Mouse (Mus musculus) limb, embryonic 15.5 days (tissue): ENCODE results near the gene Nop16. TPM values are rescaled to one million over a fixed set of nuclear protein-coding genes. Genes with fewer than 3 reads are reported as not detected.

Experiments used
- ATAC-seq: fragments of 200-750 bp; cut with Nextera tagmentation; 2 replicates; pipeline ENCODE4 v1.8.0; 2017; ENCODE audit warnings: low read depth, moderate TSS enrichment; ENCODE audit not compliant: insufficient number of reproducible peaks, low FRiP score, low TSS enrichment
- H3K27ac ChIP-seq: fragments of 300-500 bp; sonication (generic); 2 replicates; pipeline ENCODE4 v1.5.1; 2015; ENCODE audit warnings: moderate library complexity, mild to moderate bottlenecking, inconsistent platforms
- H3K27me3 ChIP-seq: fragments of 300-500 bp; sonication (generic); 2 replicates; pipeline ENCODE4 v1.6.1; 2015; ENCODE audit warnings: inconsistent platforms
- H3K36me3 ChIP-seq: fragments of 300-500 bp; sonication (generic); 2 replicates; pipeline ENCODE4 v1.6.1; 2015; ENCODE audit warnings: inconsistent platforms
- H3K4me1 ChIP-seq: fragments of 300-500 bp; sonication (generic); 2 replicates; pipeline ENCODE4 v1.6.1; 2015; ENCODE audit warnings: inconsistent platforms
- H3K4me2 ChIP-seq: fragments of 300-500 bp; sonication (generic); 2 replicates; pipeline ENCODE4 v1.6.1; 2015; ENCODE audit warnings: mild to moderate bottlenecking, inconsistent platforms
- H3K4me3 ChIP-seq: fragments of 300-500 bp; sonication (generic); 2 replicates; pipeline ENCODE4 v1.5.1; 2015; ENCODE audit warnings: mild to moderate bottlenecking, inconsistent platforms
- H3K9ac ChIP-seq: fragments of 300-500 bp; sonication (generic); 2 replicates; pipeline ENCODE4 v1.6.1; 2015; ENCODE audit warnings: inconsistent platforms
- H3K9me3 ChIP-seq: fragments of 300-500 bp; sonication (generic); 2 replicates; pipeline ENCODE4 v1.6.1; 2016; ENCODE audit warnings: inconsistent platforms
- WGBS: fragments of 180-500 bp; shearing (Covaris S2); methylation state at CpG from one replicate; pipeline ENCODE4 v1.1.7; 2015; 5-methylcytosine and 5-hydroxymethylcytosine counted together
- microRNA-seq: library from miRNA; unstranded; fragments of <30 nt; microRNA quantifications from one replicate; pipeline ENCODE4, GENCODE M21; 2016
- polyA plus RNA-seq: library from polyadenylated mRNA; unstranded; fragments of >200 nt; fragmentation: Nextera tagmentation; extraction: Ambion mirVana; gene quantifications from 2 replicates; pipeline ENCODE4 v1.2.1, GENCODE M21; 2015

Nop16 gene
- polyA plus RNA-seq, 1 experiment from 2014 or later = 91.5 TPM

DNA sequence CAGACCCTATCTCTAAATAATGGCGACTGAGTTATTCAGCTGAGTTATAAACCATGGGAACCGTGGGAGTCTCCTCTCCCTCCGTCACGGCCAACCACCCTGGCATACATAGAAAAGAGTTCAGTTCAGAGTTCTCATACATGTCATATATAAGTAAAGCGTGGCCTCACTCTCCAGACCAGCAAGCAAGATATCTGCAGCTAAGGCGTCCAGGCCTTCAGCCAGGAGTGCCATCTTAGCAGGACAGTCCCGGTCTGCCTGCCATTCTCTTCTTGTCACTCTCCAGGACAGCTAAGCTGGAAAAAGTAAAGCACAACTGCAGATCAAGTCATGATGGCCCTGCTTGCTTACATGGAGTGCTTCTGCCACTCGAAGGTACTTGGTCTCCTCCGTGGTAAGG lies 33.7 kb downstream of the Nop16 start:
- no peaks in the 10 kb centered on the region for H3K9me3 ChIP-seq
- no peaks in the 10 kb centered on the region for H3K4me1 ChIP-seq
- H3K36me3 ChIP-seq = peaks cover 94% of the 10 kb centered on the region
- H3K4me2 ChIP-seq = no peak overlapping the region
- no peak overlapping the region for H3K27ac ChIP-seq
- no peak for ATAC-seq
- WGBS = 93% methylated on average over 9 of the region's 9 CpGs
- no peak overlapping the region for H3K9ac ChIP-seq
- H3K4me3 ChIP-seq = no peak overlapping the region
- no peaks in the 10 kb centered on the region for H3K27me3 ChIP-seq

DNA sequence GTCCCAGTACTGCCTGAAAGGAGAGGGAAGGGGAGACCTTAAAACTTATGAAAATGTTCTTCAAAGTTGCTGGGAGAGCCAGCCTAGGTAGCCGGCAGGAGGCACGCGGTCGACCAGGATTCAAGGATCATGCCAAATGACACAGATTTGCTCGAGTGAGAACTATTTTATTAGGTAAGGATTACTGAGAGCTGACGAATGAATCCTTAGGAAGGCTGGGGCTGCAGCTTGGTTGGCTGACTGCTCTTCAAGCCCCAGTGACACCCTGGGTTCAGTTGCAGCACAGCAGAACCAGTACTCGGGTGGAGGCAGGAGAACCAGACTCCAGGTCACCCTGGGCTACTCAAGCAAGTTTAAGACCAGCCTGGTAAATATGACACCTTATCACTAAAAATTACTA lies 41.9 kb downstream of the Nop16 start:
- H3K4me2 ChIP-seq = no peak overlapping the region
- 78% methylated on average over 7 of the region's 7 CpGs for WGBS
- peaks cover 65% of the 10 kb centered on the region for H3K36me3 ChIP-seq
- ATAC-seq = no peak
- no peak overlapping the region for H3K4me3 ChIP-seq
- H3K9me3 ChIP-seq = no peaks in the 10 kb centered on the region
- H3K4me1 ChIP-seq = no peaks in the 10 kb centered on the region
- H3K27me3 ChIP-seq = no peaks in the 10 kb centered on the region
- H3K27ac ChIP-seq = no peak overlapping the region
- no peak overlapping the region for H3K9ac ChIP-seq

Small RNA genes lying within 50 kb of the gene (microRNA-seq; reads per million reads assigned to microRNA genes)
- gene Gm24195 = not detected

Other genes starting within 250 kb of the Nop16 start
- gene Cplx2, start 218.7 kb downstream of the Nop16 start, polyA plus RNA-seq = 3.9 and 4.1 TPM in 2 replicates
- gene Thoc3, start 121.2 kb downstream of the Nop16 start, polyA plus RNA-seq = 99.1 and 107 TPM in 2 replicates
- gene Simc1, start 86.3 kb downstream of the Nop16 start, polyA plus RNA-seq = 10.2 and 12.5 TPM in 2 replicates
- 128 and 133 TPM in 2 replicates for gene 4833439L19Rik, start 24.7 kb downstream of the Nop16 start, polyA plus RNA-seq
- gene Arl10, start 15.1 kb downstream of the Nop16 start, polyA plus RNA-seq = 24.5 and 27.0 TPM in 2 replicates
- gene Higd2a, start 117 bp upstream of the Nop16 start, polyA plus RNA-seq = 148 and 153 TPM in 2 replicates
- 87.6 and 96.9 TPM in 2 replicates for gene Cltb, start 21.3 kb upstream of the Nop16 start, polyA plus RNA-seq
- 81.9 and 84.9 TPM in 2 replicates for gene Faf2, start 31.7 kb upstream of the Nop16 start, polyA plus RNA-seq
- gene Rnf44, start 103.8 kb upstream of the Nop16 start, polyA plus RNA-seq = 58.8 and 60.3 TPM in 2 replicates
- gene Cdhr2, start 111.4 kb upstream of the Nop16 start, polyA plus RNA-seq = not detected in 2 replicates
- gene Gprin1, start 159.8 kb upstream of the Nop16 start, polyA plus RNA-seq = 0.15 and 0.20 TPM in 2 replicates
- 0.12 and 0.49 TPM in 2 replicates for gene Sncb, start 176.5 kb upstream of the Nop16 start, polyA plus RNA-seq
- gene Eif4e1b, start 193.9 kb upstream of the Nop16 start, polyA plus RNA-seq = not detected in 2 replicates
- 7.8 and 8.0 TPM in 2 replicates for gene Tspan17, start 199.3 kb upstream of the Nop16 start, polyA plus RNA-seq